Mouse (Mus musculus): ENCODE measurements around the gene Zfp668. TPM values are rescaled to one million over a fixed set of nuclear protein-coding genes. Genes with fewer than 3 reads are reported as not detected.

Gene Zfp668
- 4.5 and 5.0 TPM in 2 replicates for polyA plus RNA-seq (2015; fragmentation: Nextera tagmentation; extraction: Ambion mirVana)

DNA sequence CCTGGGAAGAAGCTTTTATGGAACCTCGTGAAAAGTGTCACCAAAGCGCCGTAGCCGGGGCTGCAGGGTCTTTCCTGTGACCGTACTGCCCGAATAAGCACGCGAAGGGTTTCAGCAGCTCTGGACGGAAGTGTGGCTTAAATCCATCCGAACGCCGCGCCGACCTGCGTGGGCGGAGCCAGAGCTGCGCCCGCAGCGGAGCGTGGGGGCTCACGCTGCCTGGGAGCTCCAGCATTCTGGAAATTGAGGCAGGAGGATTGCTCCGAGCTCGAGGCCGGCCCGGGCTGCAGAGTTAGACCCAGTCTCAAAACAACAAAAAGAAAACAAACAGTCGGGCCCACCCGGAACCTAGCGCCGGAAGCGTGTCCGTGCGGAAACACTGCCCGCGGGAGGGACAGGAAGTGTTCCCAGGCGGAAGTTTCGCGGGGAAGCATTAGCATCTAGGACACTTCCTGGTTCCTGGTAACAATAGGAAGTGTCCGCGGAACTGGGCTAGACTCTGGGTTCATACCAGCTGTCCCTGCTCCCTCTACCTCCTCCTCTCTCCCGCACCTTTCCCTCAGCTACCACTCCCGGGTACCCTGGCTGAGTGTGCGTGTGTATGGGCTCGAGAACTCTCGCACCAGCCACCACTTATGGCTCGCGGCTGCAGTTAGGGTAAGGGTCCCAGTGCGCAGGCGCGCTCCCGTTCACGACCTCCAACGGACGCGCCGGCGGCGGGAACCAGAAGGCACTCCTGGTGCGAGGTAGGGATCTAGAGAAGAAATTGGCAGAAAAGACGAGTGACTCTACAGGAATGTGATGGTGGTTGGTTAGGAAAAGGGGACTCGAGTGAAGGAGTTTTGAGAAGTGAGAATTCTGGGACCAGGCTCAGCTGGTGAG is at the start of gene Zfp668:
Gene Zfp668 (minus strand): TSS at position 362 of the 882 bp plus-strand sequence.
- Histone ChIP-seq H3K36me3 (ENCODE audit: control insufficient read depth, insufficient read depth) (peaks cover 36% of the 10 kb centered on the region), H3K27me3 (ENCODE audit: control insufficient read depth, insufficient read depth, low read depth, low read length) (no peaks in the 10 kb centered on the region), H3K4me1 (ENCODE audit: control insufficient read depth, low read depth, low read length) (peaks cover 23% of the 10 kb centered on the region), H3K27ac (ENCODE audit: low read length) (peak within 1 kb of the TSS; percentile 96), H3K4me3 (ENCODE audit: low read depth, low read length) (peak within 1 kb of the TSS; percentile 92), H3K9ac (ENCODE audit: low read depth, low read length) (peak within 1 kb of the TSS; percentile 96), H3K9me3 (replicated peaks; ENCODE audit: control insufficient read depth, low read length) (peaks cover 24% of the 10 kb centered on the region), H3K4me2 (ENCODE audit: low read depth, low read length) (peak within 1 kb of the TSS; percentile 88)
- ATAC-seq (ENCODE audit: low read depth) = peak; percentile 74
- under 1% methylated on average over 60 of the region's 60 CpGs for WGBS (ENCODE audit: insufficient replicate concordance)

DNA sequence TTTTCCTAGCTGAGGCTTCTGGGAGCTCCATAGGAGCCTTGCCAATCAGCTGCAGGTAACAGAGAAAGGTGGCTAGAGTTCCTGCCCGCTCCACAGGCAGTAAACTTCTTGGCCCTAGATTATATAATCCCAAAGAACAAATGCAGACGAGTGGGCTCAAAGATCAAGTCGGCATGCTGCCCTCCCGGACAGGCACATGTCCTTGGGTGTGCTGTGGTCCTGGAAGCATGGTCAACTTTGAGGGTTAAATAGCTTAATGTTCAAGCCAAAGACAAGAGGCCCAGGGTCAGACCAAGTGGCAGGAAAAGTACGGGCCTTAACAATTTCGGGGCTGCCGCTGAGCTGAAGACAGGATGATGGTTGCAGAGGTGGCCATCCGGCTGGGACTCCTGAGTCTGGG is 49.4 kb upstream of the Zfp668 start:
- no peaks in the 10 kb centered on the region for H3K36me3 ChIP-seq (ENCODE audit: control insufficient read depth, insufficient read depth)
- WGBS (ENCODE audit: insufficient replicate concordance) = 81% methylated on average over 8 of the region's 8 CpGs
- H3K9ac ChIP-seq (ENCODE audit: low read depth, low read length) = no peak overlapping the region
- no peak overlapping the region for H3K4me2 ChIP-seq (ENCODE audit: low read depth, low read length)
- H3K27me3 ChIP-seq (ENCODE audit: control insufficient read depth, insufficient read depth, low read depth, low read length) = no peaks in the 10 kb centered on the region
- H3K27ac ChIP-seq (ENCODE audit: low read length) = no peak overlapping the region
- no peaks in the 10 kb centered on the region for H3K9me3 ChIP-seq (replicated peaks; ENCODE audit: control insufficient read depth, low read length)
- no peak overlapping the region for H3K4me3 ChIP-seq (ENCODE audit: low read depth, low read length)
- ATAC-seq (ENCODE audit: low read depth) = no peak
- H3K4me1 ChIP-seq (ENCODE audit: control insufficient read depth, low read depth, low read length) = peaks cover 9% of the 10 kb centered on the region

DNA sequence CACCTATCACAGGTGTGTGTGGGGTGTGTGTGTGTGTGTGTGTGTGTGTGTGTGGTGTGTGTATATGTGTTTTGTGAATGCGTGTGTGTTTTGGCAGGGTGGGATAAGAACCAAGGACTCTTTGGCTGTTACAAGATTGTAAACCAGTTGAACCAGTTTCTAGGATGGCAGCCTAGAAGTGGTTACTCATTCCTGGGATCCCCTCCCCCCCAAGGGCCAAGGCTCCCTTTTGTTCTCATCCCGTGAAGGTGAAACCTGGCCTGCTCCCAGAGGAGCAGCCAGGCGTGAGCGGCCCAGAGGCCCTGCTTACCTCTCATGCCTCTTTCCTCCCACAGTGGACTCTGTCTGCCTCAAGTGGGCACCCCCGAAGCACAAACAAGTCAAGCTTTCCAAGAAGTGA is 48.6 kb upstream of the Zfp668 start:
- Histone ChIP-seq H3K36me3 (ENCODE audit: control insufficient read depth, insufficient read depth) (no peaks in the 10 kb centered on the region), H3K9me3 (replicated peaks; ENCODE audit: control insufficient read depth, low read length) (no peaks in the 10 kb centered on the region), H3K27ac (ENCODE audit: low read length) (no peak overlapping the region), H3K4me1 (ENCODE audit: control insufficient read depth, low read depth, low read length) (peaks cover 7% of the 10 kb centered on the region), H3K9ac (ENCODE audit: low read depth, low read length) (no peak overlapping the region), H3K27me3 (ENCODE audit: control insufficient read depth, insufficient read depth, low read depth, low read length) (no peaks in the 10 kb centered on the region), H3K4me2 (ENCODE audit: low read depth, low read length) (no peak overlapping the region), H3K4me3 (ENCODE audit: low read depth, low read length) (no peak overlapping the region)
- 79% methylated on average over 5 of the region's 5 CpGs for WGBS (ENCODE audit: insufficient replicate concordance)
- no peak for ATAC-seq (ENCODE audit: low read depth)

DNA sequence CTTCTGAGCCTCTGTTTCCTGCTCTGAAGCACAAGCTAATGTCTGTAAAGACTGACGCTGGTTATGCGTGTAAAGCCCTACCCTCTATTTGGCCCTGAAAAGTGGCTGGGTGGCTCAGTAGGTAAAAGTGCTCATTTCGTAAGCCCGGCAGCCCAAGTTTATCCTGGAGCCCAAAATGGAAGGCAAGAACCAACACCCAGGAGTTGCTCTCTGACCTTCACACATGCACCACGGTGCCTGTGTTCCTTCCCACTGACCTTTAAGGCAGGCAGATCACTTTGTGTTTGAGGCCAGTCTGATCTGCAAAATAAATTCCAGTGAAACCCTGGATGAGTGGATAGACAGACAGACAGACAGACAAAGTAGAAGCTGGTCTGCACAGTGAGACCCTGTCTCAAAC is 47.1 kb upstream of the Zfp668 start:
- Histone ChIP-seq H3K9me3 (replicated peaks; ENCODE audit: control insufficient read depth, low read length) (no peaks in the 10 kb centered on the region), H3K27ac (ENCODE audit: low read length) (no peak overlapping the region), H3K4me3 (ENCODE audit: low read depth, low read length) (no peak overlapping the region), H3K36me3 (ENCODE audit: control insufficient read depth, insufficient read depth) (no peaks in the 10 kb centered on the region), H3K4me2 (ENCODE audit: low read depth, low read length) (no peak overlapping the region), H3K4me1 (ENCODE audit: control insufficient read depth, low read depth, low read length) (peaks cover 4% of the 10 kb centered on the region), H3K27me3 (ENCODE audit: control insufficient read depth, insufficient read depth, low read depth, low read length) (no peaks in the 10 kb centered on the region), H3K9ac (ENCODE audit: low read depth, low read length) (no peak overlapping the region)
- no peak for ATAC-seq (ENCODE audit: low read depth)
- WGBS (ENCODE audit: insufficient replicate concordance) = 77% methylated on average over 5 of the region's 5 CpGs

DNA sequence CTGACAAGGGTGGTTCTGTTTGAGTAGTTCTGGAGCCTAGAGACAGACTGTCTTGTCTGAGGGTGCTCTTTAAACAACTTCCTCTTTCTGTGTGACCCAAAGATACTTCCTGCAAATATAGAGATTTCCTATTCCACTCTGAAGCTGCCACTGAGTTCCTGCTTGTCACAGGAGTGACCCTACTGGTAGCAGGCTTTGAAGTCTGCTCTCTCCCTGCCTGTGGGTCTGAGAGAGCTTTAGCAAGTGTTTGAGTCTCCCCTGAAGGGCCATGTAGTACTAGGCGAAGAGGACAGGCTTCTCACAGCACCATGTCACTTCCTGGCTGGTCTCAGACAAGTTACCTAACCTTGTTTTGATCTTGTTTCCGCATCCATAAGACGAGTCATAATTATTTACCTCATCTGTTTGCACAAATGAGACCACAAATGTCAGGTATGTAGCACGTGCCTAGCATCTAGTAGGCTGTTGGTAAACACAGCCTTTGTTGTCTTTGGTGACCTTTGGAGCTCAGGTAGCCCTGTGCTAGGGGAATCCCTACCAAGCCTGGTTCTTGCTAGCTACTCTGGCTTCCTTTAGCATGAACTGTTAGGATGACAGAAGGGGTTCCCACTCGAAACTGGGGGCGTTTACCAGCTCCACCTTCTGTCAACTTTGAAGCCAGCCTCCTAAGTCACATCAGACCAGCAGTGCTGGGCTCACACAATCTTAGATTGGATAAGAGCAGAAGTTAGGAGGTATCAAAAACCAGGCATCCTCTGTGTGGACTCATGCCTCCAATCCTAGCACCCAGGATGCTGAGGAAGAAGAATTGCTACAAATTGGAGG is 46.0 kb upstream of the Zfp668 start:
- Histone ChIP-seq H3K9ac (ENCODE audit: low read depth, low read length) (no peak overlapping the region), H3K4me2 (ENCODE audit: low read depth, low read length) (no peak overlapping the region), H3K9me3 (replicated peaks; ENCODE audit: control insufficient read depth, low read length) (no peaks in the 10 kb centered on the region), H3K36me3 (ENCODE audit: control insufficient read depth, insufficient read depth) (no peaks in the 10 kb centered on the region), H3K4me3 (ENCODE audit: low read depth, low read length) (no peak overlapping the region), H3K27me3 (ENCODE audit: control insufficient read depth, insufficient read depth, low read depth, low read length) (no peaks in the 10 kb centered on the region), H3K4me1 (ENCODE audit: control insufficient read depth, low read depth, low read length) (peaks cover 4% of the 10 kb centered on the region), H3K27ac (ENCODE audit: low read length) (peak overlapping the region; percentile 35)
- 40% methylated on average over 6 of the region's 6 CpGs for WGBS (ENCODE audit: insufficient replicate concordance)
- peak; percentile 27; the same call in 1 of the 2 replicates for ATAC-seq (ENCODE audit: low read depth)

DNA sequence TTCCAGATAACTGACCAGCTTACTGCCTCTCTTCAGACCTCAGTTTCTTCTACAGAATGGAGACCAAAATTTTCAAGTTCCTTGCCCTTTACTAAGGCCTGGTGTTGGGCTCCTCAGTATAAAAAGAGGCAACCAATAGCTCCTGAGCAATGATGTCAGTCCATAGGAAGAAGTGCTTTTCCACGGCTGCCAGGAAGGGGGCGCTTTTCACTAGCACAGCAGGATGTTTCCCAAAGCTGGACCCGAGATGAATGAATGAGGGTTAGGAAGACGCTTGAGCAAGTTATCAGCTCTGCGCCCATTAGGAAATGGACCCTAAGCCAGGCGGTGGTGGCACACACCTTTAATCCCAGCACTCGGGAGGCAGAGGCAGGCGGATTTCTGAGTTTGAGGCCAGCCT is 44.9 kb upstream of the Zfp668 start:
- H3K4me1 ChIP-seq (ENCODE audit: control insufficient read depth, low read depth, low read length) = peaks cover 4% of the 10 kb centered on the region
- H3K27ac ChIP-seq (ENCODE audit: low read length) = no peak overlapping the region; the same call in 1 of the 2 replicates
- ATAC-seq (ENCODE audit: low read depth) = no peak

DNA sequence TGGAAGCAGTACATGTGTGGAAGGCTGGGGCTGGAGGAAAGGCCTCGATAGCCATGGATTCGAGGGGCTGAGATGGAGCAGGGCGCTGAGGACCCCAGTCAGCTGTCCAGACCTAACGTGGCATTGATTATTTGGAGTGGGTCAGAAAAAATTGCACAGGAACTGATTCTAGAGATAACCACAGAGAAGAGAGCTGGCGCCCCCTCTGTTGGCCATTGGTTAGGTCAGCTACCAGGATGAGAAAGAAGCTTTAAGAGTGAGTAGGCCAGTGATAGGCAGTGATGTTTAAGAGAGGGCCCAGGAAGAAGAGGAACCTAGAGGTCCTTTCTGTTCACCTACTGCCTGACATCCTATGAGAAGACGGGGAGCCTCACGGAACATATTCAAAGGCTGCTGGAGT is 42.7 kb upstream of the Zfp668 start:
- Histone ChIP-seq H3K27me3 (ENCODE audit: control insufficient read depth, insufficient read depth, low read depth, low read length) (no peaks in the 10 kb centered on the region), H3K4me2 (ENCODE audit: low read depth, low read length) (no peak overlapping the region), H3K4me1 (ENCODE audit: control insufficient read depth, low read depth, low read length) (peaks cover 4% of the 10 kb centered on the region), H3K4me3 (ENCODE audit: low read depth, low read length) (no peak overlapping the region), H3K9ac (ENCODE audit: low read depth, low read length) (no peak overlapping the region), H3K36me3 (ENCODE audit: control insufficient read depth, insufficient read depth) (peaks cover 5% of the 10 kb centered on the region; the same call in 1 of the 2 replicates), H3K27ac (ENCODE audit: low read length) (no peak overlapping the region), H3K9me3 (replicated peaks; ENCODE audit: control insufficient read depth, low read length) (no peaks in the 10 kb centered on the region)
- no peak for ATAC-seq (ENCODE audit: low read depth)
- 56% methylated on average over 7 of the region's 7 CpGs for WGBS (ENCODE audit: insufficient replicate concordance)

More for the DNA sequence above, 44.9 kb upstream of the Zfp668 start:
- H3K9me3 ChIP-seq (replicated peaks; ENCODE audit: control insufficient read depth, low read length) = no peaks in the 10 kb centered on the region
- H3K9ac ChIP-seq (ENCODE audit: low read depth, low read length) = no peak overlapping the region
- no peak overlapping the region for H3K4me2 ChIP-seq (ENCODE audit: low read depth, low read length)
- H3K4me3 ChIP-seq (ENCODE audit: low read depth, low read length) = no peak overlapping the region
- H3K36me3 ChIP-seq (ENCODE audit: control insufficient read depth, insufficient read depth) = no peaks in the 10 kb centered on the region
- 37% methylated on average over 8 of the region's 8 CpGs for WGBS (ENCODE audit: insufficient replicate concordance)
- H3K27me3 ChIP-seq (ENCODE audit: control insufficient read depth, insufficient read depth, low read depth, low read length) = no peaks in the 10 kb centered on the region

DNA sequence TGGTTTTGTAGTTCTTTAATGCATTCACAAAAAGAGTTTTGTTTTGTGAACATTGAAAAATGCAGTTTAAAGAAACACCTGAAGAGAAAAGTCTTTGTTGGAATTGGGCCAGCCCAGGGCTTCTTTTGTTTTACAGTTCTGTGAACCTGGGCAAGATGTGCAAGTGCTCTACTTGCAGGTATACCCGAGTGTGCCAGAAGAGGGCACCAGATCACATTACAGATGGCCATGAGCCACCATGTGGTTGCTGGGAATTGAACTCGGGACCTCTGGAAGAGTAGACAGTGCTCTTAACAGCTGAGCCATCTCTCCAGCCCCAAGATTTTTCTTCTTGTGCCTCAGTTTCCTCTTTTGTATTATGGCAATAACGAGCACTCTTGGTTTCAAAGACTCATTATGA is 41.6 kb upstream of the Zfp668 start:
- Histone ChIP-seq H3K27me3 (ENCODE audit: control insufficient read depth, insufficient read depth, low read depth, low read length) (no peaks in the 10 kb centered on the region), H3K36me3 (ENCODE audit: control insufficient read depth, insufficient read depth) (peaks cover 5% of the 10 kb centered on the region; the same call in 1 of the 2 replicates)
- ATAC-seq (ENCODE audit: low read depth) = no peak

More for the DNA sequence above, 41.6 kb upstream of the Zfp668 start:
- Histone ChIP-seq H3K4me1 (ENCODE audit: control insufficient read depth, low read depth, low read length) (peaks cover 3% of the 10 kb centered on the region), H3K27ac (ENCODE audit: low read length) (no peak overlapping the region), H3K4me3 (ENCODE audit: low read depth, low read length) (no peak overlapping the region), H3K9me3 (replicated peaks; ENCODE audit: control insufficient read depth, low read length) (no peaks in the 10 kb centered on the region), H3K4me2 (ENCODE audit: low read depth, low read length) (no peak overlapping the region), H3K9ac (ENCODE audit: low read depth, low read length) (no peak overlapping the region)
- 37% methylated on average over 3 of the region's 3 CpGs for WGBS (ENCODE audit: insufficient replicate concordance)

Data from liver, embryonic 16.5 days (tissue).